Mouse (Mus musculus) naive thymus-derived CD4-positive, alpha-beta T cell, adult 2 months (primary cell): ENCODE data around the gene Spib.
A peak's percentile ranks its signal among the peaks of the same experiment; 100 is the strongest.

Experiments
- DNase-seq: peaks from one replicate; pipeline ENCODE4 v3.0.0-alpha.2; 2011; ENCODE audit warnings: low read depth

Spib gene

DNA sequence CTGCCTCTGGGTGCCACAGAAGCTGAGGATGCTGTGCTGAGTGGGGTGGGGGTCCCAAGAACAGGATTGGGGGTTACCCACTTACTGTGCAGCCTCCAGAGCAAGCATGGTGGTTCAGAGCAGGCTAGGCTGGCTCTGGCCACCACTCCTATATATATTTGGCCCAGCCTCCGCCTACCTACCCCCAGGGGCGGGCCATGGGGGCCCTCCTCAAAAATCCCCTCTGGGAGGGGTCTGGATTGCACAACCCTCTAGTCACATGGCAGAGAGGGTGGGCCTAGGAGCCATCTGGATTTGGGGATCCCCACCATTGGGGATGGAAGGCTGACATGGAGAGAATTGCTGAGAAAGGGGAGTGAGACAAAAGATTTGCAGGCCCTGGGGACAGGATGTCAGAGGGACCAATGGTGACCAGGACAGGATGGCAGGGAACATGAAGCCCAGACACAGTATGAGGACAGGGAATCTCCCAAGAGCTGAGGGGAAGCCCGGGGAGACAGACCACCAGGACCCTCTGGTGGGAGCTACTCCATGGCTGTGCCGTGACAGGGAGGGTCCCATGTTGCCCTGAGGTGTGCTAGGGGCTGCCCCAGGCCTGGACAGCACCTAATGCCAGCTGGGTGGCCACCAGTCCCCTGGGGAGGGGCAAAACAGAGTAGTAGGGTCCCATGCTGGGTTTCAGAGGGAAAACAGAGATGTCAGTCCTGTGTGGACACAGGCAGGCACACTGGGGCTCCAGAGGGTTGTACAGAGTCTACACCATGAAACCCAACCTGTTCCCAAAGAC lies at the start of gene Spib:
Spib (minus strand) TSS at position 126 of the 787 bp plus-strand sequence.
- no peak for DNase-seq

- no peak for DNase-seq
These were observed 49.8 kb upstream of the Spib start for GRCm38 (mm10) chr7:44581637-44582036.

GRCm38 (mm10) chr7:44576333-44576844 lies 44.5 kb upstream of the Spib start:
- DNase-seq = no peak

GRCm38 (mm10) chr7:44572956-44573484 lies 41.1 kb upstream of the Spib start:
- DNase-seq = no peak

DNA sequence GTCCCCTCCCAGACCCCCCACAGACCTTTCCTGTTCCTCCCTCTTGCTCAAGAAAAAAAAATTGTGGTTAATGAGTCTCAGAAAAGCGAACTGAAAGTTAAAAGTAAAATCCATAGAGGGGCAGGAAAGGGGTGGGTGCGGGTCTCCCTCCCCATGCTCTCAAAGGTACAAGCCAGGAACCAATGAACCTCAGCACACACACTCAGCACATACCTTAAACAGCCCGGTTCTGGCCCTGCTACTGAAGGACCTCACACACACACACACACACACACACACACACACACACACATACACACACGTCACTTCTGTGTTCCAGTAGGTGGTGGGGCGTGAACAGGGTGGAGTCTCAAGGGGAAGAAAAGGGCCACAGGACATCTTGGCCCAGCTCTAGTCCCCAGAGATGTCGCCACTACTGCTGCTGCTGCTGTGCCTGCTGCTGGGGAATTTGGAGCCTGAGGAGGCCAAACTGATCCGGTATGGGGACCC lies 40.4 kb upstream of the Spib start, which contains the start of gene Napsa:
Napsa (plus strand) TSS at position 168 of the 489 bp plus-strand sequence.
- no peak for DNase-seq

- no peak for DNase-seq
These were observed 39.9 kb upstream of the Spib start for GRCm38 (mm10) chr7:44571811-44572210.

DNA sequence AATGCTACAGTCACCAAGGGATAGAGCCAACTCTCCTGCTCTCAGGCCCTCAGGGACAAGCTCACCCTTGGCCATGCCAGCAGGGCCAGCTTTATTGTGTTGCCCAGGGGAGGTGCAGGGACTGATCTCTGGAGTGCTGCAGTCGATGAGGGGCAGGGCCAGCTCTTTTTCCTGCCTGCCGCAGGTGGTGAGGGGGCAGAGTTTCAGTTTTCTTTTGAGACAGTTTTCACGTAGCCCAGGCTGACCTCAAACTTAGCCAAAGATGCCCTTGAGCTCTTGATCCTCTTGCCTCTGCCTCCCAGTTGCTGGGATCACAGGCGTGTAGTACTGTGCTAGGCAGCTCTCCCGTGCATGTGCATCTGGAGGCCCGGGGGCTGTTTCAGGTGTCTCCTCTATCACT lies 39.1 kb upstream of the Spib start:
- DNase-seq = no peak

DNA sequence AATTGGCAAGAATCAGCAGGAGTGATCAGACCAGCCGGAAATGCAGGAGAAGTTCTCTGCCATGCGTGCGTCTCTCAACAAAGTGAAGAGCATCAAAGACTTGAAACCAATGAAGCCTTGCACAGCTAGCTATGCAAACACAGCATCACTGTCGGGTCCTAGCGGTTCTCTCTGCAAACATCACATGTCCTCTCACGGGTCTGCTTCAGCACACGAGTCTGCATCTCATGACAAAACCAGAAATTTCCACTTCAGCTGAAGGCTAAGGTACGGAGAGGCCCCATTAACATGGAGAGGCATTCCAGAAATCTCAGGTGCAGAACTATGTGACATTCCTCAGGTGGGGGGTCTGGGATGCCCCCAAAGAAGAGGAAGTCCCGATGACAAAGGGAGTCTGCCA lies 36.9 kb upstream of the Spib start:
- no peak for DNase-seq

DNA sequence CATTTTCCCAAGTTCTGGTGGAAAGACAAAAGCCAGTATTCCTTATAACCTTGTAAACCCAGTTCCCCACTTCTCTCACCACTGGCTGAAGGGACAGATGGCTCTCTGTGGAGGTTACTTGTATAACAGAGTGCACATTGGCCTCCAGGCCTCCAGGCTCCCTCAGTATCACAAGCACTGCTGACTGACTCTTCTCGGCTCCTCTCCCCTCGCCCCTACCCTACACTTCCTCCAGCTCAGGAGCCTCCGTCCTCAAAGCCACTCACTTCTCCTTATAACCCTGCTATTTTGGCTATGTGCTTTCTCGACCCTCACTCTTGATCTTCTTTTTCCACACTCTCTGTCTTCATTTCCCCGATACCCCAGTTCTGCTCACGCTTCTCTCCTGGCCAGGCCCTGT lies 33.5 kb upstream of the Spib start:
- no peak for DNase-seq

- DNase-seq = no peak
These were observed 32.6 kb upstream of the Spib start for GRCm38 (mm10) chr7:44564486-44564885.

DNA sequence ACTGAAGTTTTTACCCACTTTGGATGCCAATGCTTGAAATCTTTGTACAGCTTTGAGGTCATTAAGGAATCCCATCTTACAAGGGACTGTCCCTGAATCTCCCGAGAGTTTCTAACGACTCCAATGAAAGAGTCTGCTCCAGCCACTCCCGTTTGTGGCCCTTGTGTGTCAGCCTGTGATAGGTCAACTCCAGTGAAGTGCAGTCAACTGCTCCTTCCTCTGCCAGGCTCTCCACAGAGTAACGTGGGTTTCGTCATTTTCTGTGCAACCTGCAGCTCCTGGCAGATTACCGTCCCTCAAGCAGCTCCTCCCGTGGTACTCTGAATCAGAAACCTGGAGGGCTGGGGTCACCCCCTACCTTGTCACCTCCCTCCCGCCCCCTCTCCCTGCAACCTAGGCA lies 31.4 kb upstream of the Spib start:
- no peak for DNase-seq

GRCm38 (mm10) chr7:44560435-44561400 lies 28.8 kb upstream of the Spib start:
- DNase-seq = peak; percentile 91

GRCm38 (mm10) chr7:44557629-44558028 lies 25.8 kb upstream of the Spib start:
- no peak for DNase-seq

DNA sequence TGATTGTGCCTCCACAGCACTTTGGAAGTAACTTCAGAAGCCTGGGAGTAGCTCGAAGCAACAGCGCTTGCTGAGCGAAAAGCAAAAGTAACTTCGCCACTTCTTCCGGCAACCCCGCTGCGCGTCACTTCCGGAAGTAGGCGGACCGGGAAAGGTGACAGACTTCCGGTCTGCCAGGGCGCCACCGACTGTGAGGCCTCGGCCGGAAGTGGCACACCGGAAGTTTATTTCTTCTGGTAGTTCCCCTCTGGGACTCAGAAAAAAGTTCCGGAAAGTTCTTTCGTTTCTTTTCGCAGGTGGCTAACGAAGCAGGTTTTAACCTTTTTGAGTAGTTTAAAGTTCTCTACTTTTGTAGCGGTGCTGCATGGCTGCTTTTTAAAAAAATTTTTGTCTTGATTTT lies 22.0 kb upstream of the Spib start, which contains the start of gene Nr1h2:
Nr1h2 (minus strand) TSS at position 126 of the 400 bp plus-strand sequence.
- DNase-seq = peak; percentile 97

- DNase-seq = peak; percentile 81
These were observed 21.4 kb upstream of the Spib start for GRCm38 (mm10) chr7:44553196-44553764.

DNA sequence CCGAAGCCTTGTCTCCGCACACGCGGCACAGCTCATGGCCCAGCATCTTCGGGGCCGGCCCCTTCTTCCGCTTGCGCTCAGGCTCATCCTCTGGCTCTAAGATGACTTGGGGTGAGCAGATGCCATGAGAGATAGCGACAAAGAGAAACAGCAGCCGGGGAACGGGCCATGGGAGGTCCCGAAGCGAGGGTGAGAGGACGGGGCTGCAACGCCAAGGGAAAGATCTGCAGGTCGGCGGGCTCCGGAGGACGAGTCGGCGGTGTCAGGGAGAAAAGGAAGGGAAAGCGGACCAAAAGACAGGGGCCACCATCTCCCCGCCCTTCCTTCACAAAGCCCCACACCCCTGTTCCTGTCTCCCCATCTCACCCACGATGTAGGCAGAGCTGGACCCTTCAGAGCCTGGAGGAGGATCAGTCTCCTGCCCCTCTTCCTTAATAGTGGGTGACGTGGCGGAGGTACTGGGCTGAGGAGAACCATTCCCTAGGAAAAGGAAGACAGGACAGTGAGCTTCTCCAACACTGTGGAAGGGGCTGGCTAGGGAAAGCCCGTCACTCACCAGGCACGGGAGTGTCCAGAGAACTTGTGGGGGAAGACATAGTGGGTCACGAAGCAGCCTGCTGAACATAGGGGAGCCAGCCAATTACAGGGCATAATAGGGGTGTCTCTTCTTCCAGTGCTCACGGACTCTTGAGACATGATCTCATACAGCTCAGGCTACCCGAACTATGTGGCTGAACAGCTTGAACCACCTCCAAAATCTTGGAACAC lies 20.5 kb upstream of the Spib start:
- no peak for DNase-seq

GRCm38 (mm10) chr7:44551731-44552130 lies 19.9 kb upstream of the Spib start:
- DNase-seq = no peak

DNA sequence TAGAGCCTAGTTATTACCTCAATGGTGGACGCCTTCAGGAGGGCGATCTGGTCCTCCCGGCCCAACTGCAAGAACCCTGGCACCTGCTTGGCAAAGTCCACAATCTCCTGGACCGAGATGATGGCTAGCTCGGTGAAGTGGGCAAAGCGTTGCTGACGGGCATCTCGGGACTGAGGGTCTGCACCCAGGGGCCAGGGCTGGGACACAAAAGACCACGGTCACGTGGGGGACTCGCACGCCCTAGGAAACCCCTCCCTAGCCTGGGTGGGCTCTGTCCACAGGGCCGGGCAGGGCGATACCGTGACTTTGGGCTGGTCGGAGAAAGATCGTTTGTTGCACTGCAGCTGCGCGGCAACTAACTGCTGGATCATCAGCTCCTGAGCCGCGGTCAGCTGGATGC lies 19.4 kb upstream of the Spib start:
- no peak for DNase-seq

DNA sequence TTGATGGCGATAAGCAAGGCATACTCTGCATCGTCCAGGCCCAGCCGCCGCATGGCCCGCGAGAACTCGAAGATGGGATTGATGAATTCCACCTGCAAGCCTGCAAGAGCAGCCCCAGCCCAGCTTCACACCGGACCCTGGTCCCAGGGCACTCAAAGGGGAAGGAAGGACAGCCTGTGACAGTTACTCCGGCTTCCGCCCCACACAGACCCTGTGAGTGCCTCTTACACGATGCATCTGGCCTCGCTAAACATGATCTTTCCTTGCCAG lies 18.5 kb upstream of the Spib start:
- peak; percentile 16 for DNase-seq

GRCm38 (mm10) chr7:44549621-44550408 lies 17.9 kb upstream of the Spib start:
- DNase-seq = peak; percentile 27
